Mouse (Mus musculus) spleen, adult 2 months (tissue): ENCODE measurements around the gene Cd40.

ENCODE experiments used
- CTCF ChIP-seq: fragments of 200-500 bp; IDR thresholded peaks from 2 replicates; pipeline ENCODE4 v1.5.1; 2011; ENCODE audit warnings: mild to moderate bottlenecking, inconsistent platforms; ENCODE audit not compliant: insufficient read depth, insufficient read length, insufficient replicate concordance; ENCODE audit errors: extremely low read depth
- POLR2A ChIP-seq: fragments of 200-500 bp; IDR thresholded peaks from 2 replicates; pipeline ENCODE4 v1.6.1; 2011; ENCODE audit warnings: low read depth, low read length, inconsistent platforms

DNA sequence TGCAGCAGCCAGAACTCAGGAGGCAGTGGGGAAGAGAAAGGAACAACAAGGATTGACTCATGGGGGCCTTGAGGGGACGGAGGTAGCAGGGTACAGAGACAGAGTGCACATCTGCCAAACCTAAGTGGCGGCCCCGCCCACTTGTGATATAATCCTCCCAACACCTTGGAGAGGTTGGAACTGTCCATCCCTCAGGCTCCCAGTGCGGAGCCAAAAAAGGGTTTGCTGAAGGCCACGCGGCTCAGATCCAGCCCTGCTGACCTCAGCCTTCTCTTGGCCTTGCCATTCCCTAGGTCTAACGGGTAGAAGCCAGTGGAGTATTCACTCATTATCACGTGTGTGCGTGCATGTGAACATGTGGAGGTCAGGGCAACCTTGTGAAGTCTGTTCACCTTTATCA is 25.2 kb downstream of the Cd40 start:
- TF ChIP-seq CTCF (no peak), POLR2A (no peak)
